Mouse (Mus musculus) small intestine, adult 2 months (tissue): ENCODE data around the gene Lgi1. TPM values are rescaled to one million over a fixed set of nuclear protein-coding genes. Genes with fewer than 3 reads are reported as not detected.

Source experiments
- H3K27ac ChIP-seq: fragments of 200-500 bp; 2 replicates; pipeline ENCODE4 v1.5.1; 2012; ENCODE audit warnings: low read depth, low read length, control low read depth, inconsistent platforms; ENCODE audit not compliant: insufficient read depth
- H3K27me3 ChIP-seq: fragments of 200-500 bp; 2 replicates; pipeline ENCODE4 v1.6.1; 2012; ENCODE audit warnings: mild to moderate bottlenecking, moderate library complexity, low read length, inconsistent platforms; ENCODE audit not compliant: control insufficient read depth, insufficient read depth
- H3K36me3 ChIP-seq: fragments of 200-500 bp; 2 replicates; pipeline ENCODE4 v1.6.1; 2012; ENCODE audit warnings: mild to moderate bottlenecking, low read length, control low read depth, inconsistent platforms; ENCODE audit not compliant: control insufficient read depth, insufficient read depth
- H3K4me1 ChIP-seq: fragments of 200-500 bp; 2 replicates; pipeline ENCODE4 v1.6.1; 2012; ENCODE audit warnings: low read length, inconsistent platforms, mixed read lengths; ENCODE audit not compliant: control insufficient read depth, insufficient read depth, insufficient read length
- H3K4me3 ChIP-seq: fragments of 200-500 bp; 2 replicates; pipeline ENCODE4 v1.5.1; 2012; ENCODE audit warnings: low read depth, mild to moderate bottlenecking, control low read depth, inconsistent platforms, low read length, moderate library complexity
- CTCF ChIP-seq: fragments of 200-500 bp; IDR thresholded peaks from 2 replicates; pipeline ENCODE4 v1.5.1; 2012; ENCODE audit warnings: low read depth, mild to moderate bottlenecking, control low read depth, inconsistent platforms, low read length, moderate library complexity, mixed read lengths; ENCODE audit not compliant: insufficient replicate concordance, insufficient read length; ENCODE audit errors: extremely low read depth
- POLR2A ChIP-seq: fragments of 200-500 bp; IDR thresholded peaks from 2 replicates; pipeline ENCODE4 v1.6.1; 2012; ENCODE audit warnings: low read depth, mild to moderate bottlenecking, control low read depth, inconsistent platforms, low read length, moderate library complexity
- WGBS: fragments of 180-500 bp; shearing (Covaris S2); methylation state at CpG from one replicate; pipeline ENCODE4 v1.1.7; 2018; 5-methylcytosine and 5-hydroxymethylcytosine counted together
- polyA plus RNA-seq: library from polyadenylated mRNA; depleted of rRNA; stranded (reverse); fragments of >200 nt; gene quantifications from 2 replicates; pipeline ENCODE4 v1.2.3, GENCODE M21; 2012

Lgi1 gene
- polyA plus RNA-seq, 1 experiment, result not detected

DNA sequence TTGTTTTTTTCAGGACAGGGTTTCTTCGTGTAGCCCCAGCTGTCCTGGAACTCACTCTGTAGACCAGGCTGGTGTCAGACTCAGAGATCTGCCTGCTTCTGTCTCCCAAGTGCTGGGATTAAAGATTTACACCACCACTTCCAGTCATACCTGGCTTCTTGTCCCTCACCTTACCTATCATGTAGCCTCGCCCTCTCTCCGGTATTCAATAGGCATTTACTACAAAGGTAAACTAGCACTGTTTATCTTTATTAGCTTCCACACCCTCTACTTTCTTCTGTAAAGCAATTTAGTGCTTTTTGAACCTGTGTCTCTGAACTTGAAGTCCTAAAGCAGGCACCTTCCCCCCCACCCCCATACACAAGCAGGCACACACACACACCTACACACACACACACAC lies 87.4 kb downstream of the Lgi1 start:
- TF ChIP-seq POLR2A (no peak), CTCF (no peak)
- Histone ChIP-seq H3K4me1 (peaks cover 15% of the 10 kb centered on the region; the same call in 1 of the 2 replicates), H3K36me3 (no peaks in the 10 kb centered on the region), H3K4me3 (no peak overlapping the region), H3K27ac (peak overlapping the region; percentile 100), H3K27me3 (no peaks in the 10 kb centered on the region)
- WGBS, result 40% methylated on average over 3 of the region's 3 CpGs

DNA sequence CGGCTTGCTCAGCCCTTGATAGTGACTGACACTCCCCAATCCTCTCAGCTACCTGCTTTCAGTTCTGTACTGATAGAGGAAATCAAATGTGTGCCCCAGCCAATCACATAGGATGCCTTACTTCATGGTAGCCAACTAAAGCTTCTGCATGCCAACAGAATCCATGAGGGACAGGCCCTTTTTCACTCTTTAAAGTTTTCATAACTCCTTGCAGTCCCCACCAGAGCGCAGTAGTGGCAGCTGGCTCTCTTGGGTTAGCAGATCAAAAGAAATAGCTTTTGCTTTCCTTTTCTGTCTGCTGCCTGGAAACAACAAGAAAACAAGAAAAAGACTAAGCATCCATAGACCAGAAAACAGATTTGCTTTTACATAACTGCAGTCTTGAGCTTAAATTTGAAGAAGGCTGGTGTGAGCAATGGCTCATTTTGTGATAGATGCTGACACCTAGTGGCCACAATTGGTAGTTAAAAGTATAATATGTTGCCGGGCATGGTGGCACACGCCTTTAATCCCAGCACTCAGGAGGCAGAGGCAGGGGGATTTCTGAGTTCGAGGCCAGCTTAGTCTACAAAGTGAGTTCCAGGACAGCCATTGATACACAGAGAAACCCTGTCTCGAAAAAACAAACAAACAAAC lies 88.3 kb downstream of the Lgi1 start:
- no peak overlapping the region for H3K4me3 ChIP-seq
- TF ChIP-seq CTCF, result no peak
- no peak for TF ChIP-seq POLR2A
- no peaks in the 10 kb centered on the region for H3K27me3 ChIP-seq
- peak overlapping the region; percentile 95 for H3K27ac ChIP-seq
- no peaks in the 10 kb centered on the region for H3K36me3 ChIP-seq
- WGBS, result 19% methylated on average over 6 of the region's 6 CpGs
- peaks cover 17% of the 10 kb centered on the region; the same call in 1 of the 2 replicates for H3K4me1 ChIP-seq

- no peak overlapping the region for H3K4me3 ChIP-seq
- no peaks in the 10 kb centered on the region for H3K36me3 ChIP-seq
- no peaks in the 10 kb centered on the region for H3K27me3 ChIP-seq
- H3K27ac ChIP-seq, result no peak overlapping the region
- peaks cover 25% of the 10 kb centered on the region; the same call in 1 of the 2 replicates for H3K4me1 ChIP-seq
- WGBS, result 68% methylated on average over 1 of the region's 1 CpGs
- TF ChIP-seq CTCF (no peak), POLR2A (no peak)
These were observed 89.9 kb downstream of the Lgi1 start for GRCm38 (mm10) chr19:38354279-38354678.

DNA sequence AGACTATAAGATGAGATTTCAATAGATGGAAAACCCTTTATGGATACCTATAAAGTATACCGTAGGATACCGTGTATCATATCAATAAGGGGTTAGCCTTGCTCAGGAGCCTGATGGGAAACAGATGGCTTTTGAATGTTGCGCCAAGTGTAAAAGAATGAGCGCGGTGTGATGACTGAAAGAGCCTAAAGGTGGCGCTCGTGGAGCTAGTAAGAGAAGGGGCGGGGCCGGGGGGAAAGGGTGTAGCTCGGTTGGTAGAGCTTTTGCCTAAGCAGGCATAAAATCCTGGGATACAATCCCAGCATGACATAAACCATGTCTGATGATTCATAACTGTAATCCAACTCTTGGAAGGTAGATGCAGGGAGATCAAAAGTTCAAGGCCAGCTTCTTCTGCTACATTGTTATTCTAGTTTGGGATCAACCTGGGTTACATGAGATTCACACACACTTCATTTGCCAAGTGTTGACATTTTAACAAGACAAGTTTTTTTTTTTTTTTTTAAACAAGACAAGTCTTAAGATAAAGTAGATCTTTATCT lies 90.6 kb downstream of the Lgi1 start:
- no peak overlapping the region for H3K4me3 ChIP-seq
- TF ChIP-seq POLR2A, result no peak
- peak; percentile 32; the same call in 1 of the 2 replicates for TF ChIP-seq CTCF
- no peaks in the 10 kb centered on the region for H3K36me3 ChIP-seq
- WGBS, result 77% methylated on average over 10 of the region's 10 CpGs
- H3K27ac ChIP-seq, result no peak overlapping the region
- peaks cover 26% of the 10 kb centered on the region; the same call in 1 of the 2 replicates for H3K4me1 ChIP-seq
- no peaks in the 10 kb centered on the region for H3K27me3 ChIP-seq

DNA sequence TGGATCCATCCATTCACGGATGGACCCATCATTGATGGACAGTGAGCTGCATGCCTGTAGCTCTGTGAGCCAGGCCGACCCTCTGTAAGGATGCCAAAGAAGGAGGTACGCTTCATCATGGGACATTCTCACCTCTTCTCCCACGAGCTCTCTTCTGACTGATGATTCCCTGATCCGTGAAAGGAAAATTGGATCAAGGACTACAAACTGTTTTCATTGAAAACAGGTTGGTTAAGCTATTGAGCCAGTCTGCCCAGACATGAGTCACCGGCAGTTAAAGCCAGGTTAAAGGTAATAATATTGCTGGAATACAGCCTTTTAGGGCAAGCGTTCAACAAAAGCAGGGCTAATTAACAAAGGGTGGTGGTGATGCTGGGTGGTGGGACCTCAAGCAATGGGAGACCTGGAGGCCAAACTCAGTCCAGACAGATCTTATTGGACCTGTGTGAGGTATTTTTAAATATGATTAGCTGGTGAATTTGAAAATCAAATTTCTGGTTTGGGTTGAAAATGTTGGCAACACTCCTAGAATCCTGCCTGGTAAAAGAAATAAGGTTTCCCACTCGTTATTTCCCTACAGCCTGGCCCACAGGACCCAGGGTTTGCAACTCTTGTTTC lies 92.0 kb downstream of the Lgi1 start:
- WGBS, result 39% methylated on average over 8 of the region's 8 CpGs
- Histone ChIP-seq H3K27ac (peak overlapping the region; percentile 93), H3K4me1 (peaks cover 22% of the 10 kb centered on the region; the same call in 1 of the 2 replicates), H3K27me3 (no peaks in the 10 kb centered on the region), H3K36me3 (no peaks in the 10 kb centered on the region), H3K4me3 (no peak overlapping the region)
- TF ChIP-seq CTCF (no peak), POLR2A (no peak)

- peaks cover 22% of the 10 kb centered on the region; the same call in 1 of the 2 replicates for H3K4me1 ChIP-seq
- TF ChIP-seq CTCF (no peak), POLR2A (no peak)
- H3K4me3 ChIP-seq, result no peak overlapping the region; the same call in 1 of the 2 replicates
These were observed 93.8 kb downstream of the Lgi1 start for GRCm38 (mm10) chr19:38357956-38358623.

More at GRCm38 (mm10) chr19:38357956-38358623, 93.8 kb downstream of the Lgi1 start:
- WGBS, result 19% methylated on average over 9 of the region's 9 CpGs
- Histone ChIP-seq H3K27me3 (no peaks in the 10 kb centered on the region), H3K27ac (peak overlapping the region; percentile 98), H3K36me3 (no peaks in the 10 kb centered on the region)
